Comparison of ENCODE assay signal across 7 mouse cellular contexts in genomic region chr1:155086893-155087292, GRCm38 (mm10). TPM values are rescaled to one million over a fixed set of nuclear protein-coding genes. Genes with fewer than 3 reads are reported as not detected.
DNase-seq lines count a peak whose midpoint lies in the region; ATAC-seq and TF ChIP-seq lines count a peak whose summit lies in the region.

No protein-coding gene starts in this region.

- 0 out of 2 replicates have a peak overlapping the region, but pooled peaks have one; percentile 10 for H3K9ac ChIP-seq in lung, embryonic 16.5 days (ENCODE audit: low read length)
- H3K9ac ChIP-seq in hindbrain, embryonic 16.5 days (ENCODE audit: low read depth, low read length) = peak overlapping the region; percentile 32; the same call in 1 of the 2 replicates

- H3K27ac ChIP-seq in lung, embryonic 16.5 days (ENCODE audit: low read length) = peak overlapping the region; percentile 45
- peak overlapping the region; percentile 77 for H3K27ac ChIP-seq in embryonic facial prominence, embryonic 10.5 days (replicated peaks)
- H3K27ac ChIP-seq in hindbrain, embryonic 16.5 days (ENCODE audit: low read depth, low read length) = peak overlapping the region; percentile 26; the same call in 1 of the 2 replicates
- H3K27ac ChIP-seq in olfactory bulb, adult 2 months (ENCODE audit: insufficient read depth, low read depth, low read length) = peak overlapping the region; percentile 97

- no peak overlapping the region for H3K4me3 ChIP-seq in lung, embryonic 16.5 days (ENCODE audit: low read length)
- no peak overlapping the region for H3K4me3 ChIP-seq in embryonic facial prominence, embryonic 10.5 days
- no peak overlapping the region for H3K4me3 ChIP-seq in hindbrain, embryonic 16.5 days (ENCODE audit: low read length)
- no peak overlapping the region for H3K4me3 ChIP-seq in olfactory bulb, adult 2 months (ENCODE audit: insufficient read depth, low read depth, low read length)

- TF ChIP-seq POLR2A in olfactory bulb, adult 2 months (IDR thresholded peaks at IDR 0.05; ENCODE audit: insufficient read depth, low read depth, low read length) = no peak

- H3K4me1 ChIP-seq in lung, embryonic 16.5 days (replicated peaks; ENCODE audit: control insufficient read depth, insufficient read depth, low read length) = peaks cover 67% of the 10 kb centered on the region
- peaks cover 76% of the 10 kb centered on the region for H3K4me1 ChIP-seq in embryonic facial prominence, embryonic 10.5 days
- peaks cover 44% of the 10 kb centered on the region for H3K4me1 ChIP-seq in hindbrain, embryonic 16.5 days (ENCODE audit: control insufficient read depth, insufficient read depth, low read depth, low read length)
- peaks cover 48% of the 10 kb centered on the region for H3K4me1 ChIP-seq in olfactory bulb, adult 2 months (ENCODE audit: control insufficient read depth, insufficient read depth, low read length)

- 15% methylated on average over 4 of the region's 4 CpGs for WGBS in lung, embryonic 16.5 days
- 9% methylated on average over 4 of the region's 4 CpGs for WGBS in embryonic facial prominence, embryonic 10.5 days
- 17% methylated on average over 4 of the region's 4 CpGs for WGBS in hindbrain, embryonic 16.5 days
- 16% methylated on average over 4 of the region's 4 CpGs for WGBS in olfactory bulb, adult 2 months

- no peak for TF ChIP-seq CTCF in olfactory bulb, adult 2 months (IDR thresholded peaks at IDR 0.05; ENCODE audit: insufficient read depth, low read depth, low read length)

- H3K4me2 ChIP-seq in lung, embryonic 16.5 days (ENCODE audit: low read depth, low read length) = no peak overlapping the region
- no peak overlapping the region for H3K4me2 ChIP-seq in hindbrain, embryonic 16.5 days (ENCODE audit: low read length)

- no peaks in the 10 kb centered on the region for H3K36me3 ChIP-seq in lung, embryonic 16.5 days (ENCODE audit: control insufficient read depth, insufficient read depth, low read length)
- no peaks in the 10 kb centered on the region for H3K36me3 ChIP-seq in embryonic facial prominence, embryonic 10.5 days (replicated peaks)
- H3K36me3 ChIP-seq in hindbrain, embryonic 16.5 days (ENCODE audit: control insufficient read depth, insufficient read depth, low read length) = no peaks in the 10 kb centered on the region

- no peaks in the 10 kb centered on the region for H3K27me3 ChIP-seq in lung, embryonic 16.5 days (ENCODE audit: control insufficient read depth, insufficient read depth, low read depth, low read length)
- H3K27me3 ChIP-seq in embryonic facial prominence, embryonic 10.5 days (replicated peaks; ENCODE audit: low read depth, poor library complexity, severe bottlenecking) = peaks cover 5% of the 10 kb centered on the region
- H3K27me3 ChIP-seq in hindbrain, embryonic 16.5 days (replicated peaks; ENCODE audit: control insufficient read depth, insufficient read depth, low read length) = no peaks in the 10 kb centered on the region

- DNase-seq in lung, postnatal 4 days = no peak
- DNase-seq in embryonic facial prominence, embryonic 10.5 days (ENCODE audit: low spot score) = no peak
- no peak for DNase-seq in cerebellum, postnatal 14 days
- DNase-seq in cerebellum, adult 11 months = no peak

- ATAC-seq in lung, embryonic 16.5 days (ENCODE audit: low read depth) = no peak
- no peak for ATAC-seq in hindbrain, embryonic 16.5 days

- H3K9me3 ChIP-seq in lung, embryonic 16.5 days (ENCODE audit: control insufficient read depth, low read length) = no peaks in the 10 kb centered on the region
- H3K9me3 ChIP-seq in embryonic facial prominence, embryonic 10.5 days = no peaks in the 10 kb centered on the region
- H3K9me3 ChIP-seq in hindbrain, embryonic 16.5 days (ENCODE audit: control insufficient read depth, low read length) = no peaks in the 10 kb centered on the region

RNA-seq across cellular contexts. Expression of gene Ier5, which starts 12.5 kb away (rescaled TPM):
- 4.3 and 4.5 TPM in 2 replicates for polyA plus RNA-seq in lung, embryonic 16.5 days (2015; fragmentation: Nextera tagmentation; extraction: Ambion mirVana)
- polyA plus RNA-seq in embryonic facial prominence, embryonic 10.5 days (2016; fragmentation: Nextera tagmentation; extraction: Ambion mirVana) = 4.4 TPM in 2 replicates
- polyA plus RNA-seq in hindbrain, embryonic 16.5 days (2015; fragmentation: Nextera tagmentation; extraction: Ambion mirVana) = 4.5 and 5.5 TPM in 2 replicates
- not detected in 2 replicates for polyA plus RNA-seq in olfactory bulb, adult 2 months (2012; ENCODE audit: insufficient read depth, insufficient read length, low replicate concordance, missing spikeins)

RNA-seq across cellular contexts. Expression of gene Mr1, which starts 59.7 kb away (rescaled TPM):
- polyA plus RNA-seq in lung, embryonic 16.5 days (2015; fragmentation: Nextera tagmentation; extraction: Ambion mirVana) = 13.9 and 14.0 TPM in 2 replicates
- polyA plus RNA-seq in embryonic facial prominence, embryonic 10.5 days (2016; fragmentation: Nextera tagmentation; extraction: Ambion mirVana) = 1.2 and 1.4 TPM in 2 replicates
- polyA plus RNA-seq in hindbrain, embryonic 16.5 days (2015; fragmentation: Nextera tagmentation; extraction: Ambion mirVana) = 2.1 and 2.5 TPM in 2 replicates
- polyA plus RNA-seq in olfactory bulb, adult 2 months (2012; ENCODE audit: insufficient read depth, insufficient read length, low replicate concordance, missing spikeins) = not detected in 2 replicates

Comparison
In these comparisons a context has a peak if more than half of its experiments do, and no peak if none do; other contexts are left out.
1. H3K27ac ChIP-seq: peak in every context shown above with its lines; median percentile 97 in olfactory bulb, adult 2 months; 77 in embryonic facial prominence, embryonic 10.5 days; 45 in lung, embryonic 16.5 days; 26 in hindbrain, embryonic 16.5 days.